Mouse (Mus musculus) urinary bladder, postnatal 4 days (tissue): Measurements from ENCODE around the gene Zdhhc18.

Source experiments
- DNase-seq, 2 experiments: peaks; one replicate each; pipeline ENCODE4 v3.0.0; 2021 to 2022; ENCODE audit warnings: low spot score in 2 of 2

Gene Zdhhc18

DNA sequence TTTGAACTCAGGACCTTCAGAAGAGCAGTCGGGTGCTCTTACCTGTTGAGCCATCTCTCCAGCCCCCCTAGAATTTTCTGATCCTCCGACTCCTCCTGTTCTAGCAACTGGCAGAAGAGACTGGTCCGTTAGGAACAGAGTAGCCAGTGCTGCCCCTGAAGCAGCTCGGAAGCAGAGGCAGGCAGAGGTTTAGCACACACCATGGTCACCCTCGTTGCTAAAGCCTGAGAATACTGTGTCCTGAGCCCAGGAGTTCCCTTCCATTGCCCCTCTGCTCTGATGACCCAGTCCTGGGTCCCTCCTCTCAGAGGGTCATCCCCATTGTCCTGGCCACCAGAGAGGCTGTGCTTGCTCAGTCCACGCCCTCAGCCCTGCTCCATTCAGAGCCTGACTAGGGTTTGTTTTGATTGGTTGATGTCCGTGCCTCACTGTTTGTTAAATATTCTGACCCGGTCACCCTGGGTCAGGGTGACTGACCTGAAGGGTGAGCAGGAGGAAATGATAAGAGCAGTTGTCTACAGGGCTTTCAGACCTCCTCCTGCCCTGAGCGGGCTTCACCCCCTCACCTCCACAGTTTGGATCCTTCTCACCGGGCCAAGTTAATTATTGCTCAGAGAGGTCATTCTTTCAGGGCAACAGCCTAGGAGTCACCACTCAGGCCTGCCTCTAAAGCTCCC is 92.8 kb downstream of the Zdhhc18 start:
- DNase-seq = no peak
